In genomic region chr5:34409002-34409401, GRCm38 (mm10) we compare ENCODE assay signal across 21 mouse cellular contexts. TPM values are rescaled to one million over a fixed set of nuclear protein-coding genes. Genes with fewer than 3 reads are reported as not detected.
A peak's percentile ranks its signal among the peaks of the same experiment; 100 is the strongest.
DNase-seq lines count a peak whose midpoint lies in the region; ATAC-seq and TF ChIP-seq lines count a peak whose summit lies in the region.
"Had no signal": no experiment of that assay in that cellular context is flagged by ENCODE, and none has a peak within 500 bp of the region (broad histone marks: within the 10 kb centered on the region; RNA-seq: fewer than 3 reads in every experiment).

No protein-coding gene starts in this region.

- 34% methylated on average over 1 of the region's 1 CpGs for WGBS in liver, adult 2 months
- WGBS in liver, postnatal 0 days (ENCODE audit: insufficient replicate concordance) = 65% methylated on average over 1 of the region's 1 CpGs
- 74% methylated on average over 1 of the region's 1 CpGs for WGBS in liver, embryonic 12.5 days (ENCODE audit: insufficient replicate concordance)

- H3K27ac ChIP-seq in liver, adult 2 months (replicated peaks; ENCODE audit: insufficient read depth, low read depth, low read length) = no peak overlapping the region
- H3K27ac ChIP-seq in liver, postnatal 0 days (ENCODE audit: low read depth) = no peak overlapping the region
- no peak overlapping the region for H3K27ac ChIP-seq in liver, embryonic 12.5 days
- H3K27ac ChIP-seq: embryonic facial prominence, embryonic 13.5 days; embryonic facial prominence, embryonic 15.5 days; forebrain, embryonic 10.5 days; forebrain, embryonic 12.5 days had no signal

- TF ChIP-seq POLR2A in liver, adult 2 months (IDR thresholded peaks at IDR 0.05; ENCODE audit: extremely low read depth, insufficient read depth, low read length) = no peak

- 0 out of 2 replicates have a peak, but pooled peaks have one; percentile 19 for TF ChIP-seq EP300 in liver, postnatal 0 days (IDR thresholded peaks at IDR 0.05; ENCODE audit: low read depth)

- H3K4me3 ChIP-seq in liver, adult 2 months (ENCODE audit: insufficient read depth, low read depth, low read length) = no peak overlapping the region
- no peak overlapping the region for H3K4me3 ChIP-seq in liver, postnatal 0 days (ENCODE audit: low read depth, low read length)
- H3K4me3 ChIP-seq in liver, embryonic 12.5 days = no peak overlapping the region
- H3K4me3 ChIP-seq: embryonic facial prominence, embryonic 13.5 days; embryonic facial prominence, embryonic 15.5 days; erythroblast, embryonic 14.5 days; forebrain, embryonic 10.5 days; forebrain, embryonic 12.5 days had no signal

- peaks cover 22% of the 10 kb centered on the region; the same call in 1 of the 2 replicates for H3K79me2 ChIP-seq in liver, adult 2 months (ENCODE audit: control insufficient read depth, insufficient read depth, low read length)

- peaks cover 6% of the 10 kb centered on the region; the same call in 1 of the 2 replicates for H3K36me3 ChIP-seq in liver, adult 2 months (ENCODE audit: control insufficient read depth, insufficient read depth, low read length)
- H3K36me3 ChIP-seq in liver, postnatal 0 days (replicated peaks; ENCODE audit: insufficient read depth, low read length) = 0 out of 2 replicates have a peak, but pooled peaks cover under 1% of the 10 kb centered on the region
- H3K36me3 ChIP-seq in liver, embryonic 12.5 days = peaks cover 14% of the 10 kb centered on the region
- H3K36me3 ChIP-seq: embryonic facial prominence, embryonic 15.5 days had no signal

- peaks cover 21% of the 10 kb centered on the region for H3K4me1 ChIP-seq in liver, adult 2 months (ENCODE audit: control insufficient read depth, insufficient read depth, low read length)
- peaks cover 11% of the 10 kb centered on the region for H3K4me1 ChIP-seq in liver, postnatal 0 days (ENCODE audit: insufficient read depth)
- peaks cover 18% of the 10 kb centered on the region for H3K4me1 ChIP-seq in liver, embryonic 12.5 days

- H3K27me3 ChIP-seq in liver, adult 2 months (ENCODE audit: control insufficient read depth, insufficient read depth, low read length) = no peaks in the 10 kb centered on the region
- H3K27me3 ChIP-seq in liver, postnatal 0 days (ENCODE audit: insufficient read depth, low read length) = no peaks in the 10 kb centered on the region
- H3K27me3 ChIP-seq in liver, embryonic 12.5 days (replicated peaks) = no peaks in the 10 kb centered on the region
- H3K27me3 ChIP-seq: embryonic facial prominence, embryonic 13.5 days; embryonic facial prominence, embryonic 15.5 days; forebrain, embryonic 12.5 days had no signal

- H3K9ac ChIP-seq in liver, adult 2 months (ENCODE audit: low read depth, low read length) = no peak overlapping the region
- no peak overlapping the region for H3K9ac ChIP-seq in liver, postnatal 0 days (replicated peaks)
- no peak overlapping the region for H3K9ac ChIP-seq in liver, embryonic 12.5 days
- H3K9ac ChIP-seq: embryonic facial prominence, embryonic 13.5 days; embryonic facial prominence, embryonic 15.5 days; forebrain, embryonic 12.5 days had no signal

- no peak for TF ChIP-seq CTCF in liver, adult 2 months (IDR thresholded peaks at IDR 0.05; ENCODE audit: low read depth, low read length)
- TF ChIP-seq CTCF in liver, postnatal 0 days (IDR thresholded peaks at IDR 0.05; ENCODE audit: low read depth) = no peak

- H3K4me2 ChIP-seq in liver, postnatal 0 days (ENCODE audit: low read depth, low read length) = no peak overlapping the region
- no peak overlapping the region for H3K4me2 ChIP-seq in liver, embryonic 12.5 days
- H3K4me2 ChIP-seq: embryonic facial prominence, embryonic 13.5 days; embryonic facial prominence, embryonic 15.5 days; forebrain, embryonic 12.5 days had no signal

- peak; percentile 38 for DNase-seq in liver, adult 2 months (ENCODE audit: extremely low read depth, low read depth, low spot score)
- DNase-seq in liver = no peak
- no peak for DNase-seq in liver, postnatal 0 days
- DNase-seq: adrenal gland, adult 2 months; adrenal gland, postnatal 10 days; adrenal gland, postnatal 25 days; cerebellum, adult 11 months; cerebellum, adult 18-20 months; cerebellum, adult 8-10 months; cerebellum, adult 9-11 months; cerebellum, postnatal 14 days; cerebellum, postnatal 36 days; embryo, embryonic 11 days had no signal

- ATAC-seq in liver, postnatal 0 days = peak; percentile 97
- ATAC-seq in liver, embryonic 12.5 days = no peak
- ATAC-seq: forebrain, embryonic 14.5 days; forebrain, embryonic 16.5 days had no signal

- no peaks in the 10 kb centered on the region for H3K9me3 ChIP-seq in liver, postnatal 0 days (ENCODE audit: low read length)
- no peaks in the 10 kb centered on the region for H3K9me3 ChIP-seq in liver, embryonic 12.5 days (replicated peaks)
- H3K9me3 ChIP-seq: embryonic facial prominence, embryonic 13.5 days; embryonic facial prominence, embryonic 15.5 days; forebrain, embryonic 10.5 days; forebrain, embryonic 12.5 days had no signal

RNA-seq across cellular contexts. Expression of gene Fam193a, which starts 39.3 kb away (rescaled TPM):
- total RNA-seq in liver, adult 2 months (2014; rRNA removed) = 10.2 and 12.6 TPM in 2 replicates
- polyA plus RNA-seq in liver, adult 2 months (2012; rRNA removed) = 16.4 and 22.6 TPM in 2 replicates
- polyA plus RNA-seq in liver, postnatal 0 days (2015; fragmentation: Nextera tagmentation; extraction: Ambion mirVana) = 2.2 and 2.7 TPM in 2 replicates
- 4.9 and 5.1 TPM in 2 replicates for polyA plus RNA-seq in liver, embryonic 12.5 days (2016; fragmentation: Nextera tagmentation; extraction: Ambion mirVana)
